Mouse (Mus musculus): ENCODE results near the gene Dnmt1.

GRCm38 (mm10) chr9:20965606-20966005, 5.9 kb upstream of the Dnmt1 start:
- TF ChIP-seq MEF2A (IDR thresholded peaks at IDR 0.05; ENCODE audit: borderline replicate concordance, low read depth, low read length): no peak
- TF ChIP-seq CTCF (conservative IDR thresholded peaks at IDR 0.05 in 1 of 2, IDR thresholded peaks at IDR 0.05 in 1 of 2; ENCODE audit: low read depth in 2 of 2, low read length in 2 of 2): no peak
- TF ChIP-seq MAZ (IDR thresholded peaks at IDR 0.05; ENCODE audit: low read depth, low read length): no peak
- TF ChIP-seq ZKSCAN1 (IDR thresholded peaks at IDR 0.05; ENCODE audit: borderline replicate concordance, low read depth, low read length): no peak
- no peak for TF ChIP-seq ZC3H11A (IDR thresholded peaks at IDR 0.05; ENCODE audit: low read depth, low read length)
- TF ChIP-seq ZMIZ1 (IDR thresholded peaks at IDR 0.05; ENCODE audit: low read depth, low read length): no peak
- TF ChIP-seq POLR2A (IDR thresholded peaks at IDR 0.05; ENCODE audit: low read depth, low read length): no peak
- TF ChIP-seq NRF1 (IDR thresholded peaks at IDR 0.05; ENCODE audit: low read depth, low read length): no peak
- TF ChIP-seq USF1 (IDR thresholded peaks at IDR 0.05; ENCODE audit: low read depth, low read length): no peak
- TF ChIP-seq MAX (IDR thresholded peaks at IDR 0.05; ENCODE audit: low read length): no peak
- no peak for TF ChIP-seq E2F4 (IDR thresholded peaks at IDR 0.05; ENCODE audit: insufficient replicate concordance, low read depth, low read length)
- TF ChIP-seq KAT2A (IDR thresholded peaks at IDR 0.05; ENCODE audit: insufficient replicate concordance, low read length): no peak
- TF ChIP-seq MYC (IDR thresholded peaks at IDR 0.05; ENCODE audit: low read depth, low read length): no peak
- TF ChIP-seq MAFK (IDR thresholded peaks at IDR 0.05; ENCODE audit: insufficient replicate concordance, low read length): no peak

Data from CH12.LX (cell line).